Mouse (Mus musculus): ENCODE data around the gene Taf1c. TPM values are rescaled to one million over a fixed set of nuclear protein-coding genes. Genes with fewer than 3 reads are reported as not detected.

The Taf1c gene
- polyA plus RNA-seq, 1 experiment, result 7.1 TPM

DNA sequence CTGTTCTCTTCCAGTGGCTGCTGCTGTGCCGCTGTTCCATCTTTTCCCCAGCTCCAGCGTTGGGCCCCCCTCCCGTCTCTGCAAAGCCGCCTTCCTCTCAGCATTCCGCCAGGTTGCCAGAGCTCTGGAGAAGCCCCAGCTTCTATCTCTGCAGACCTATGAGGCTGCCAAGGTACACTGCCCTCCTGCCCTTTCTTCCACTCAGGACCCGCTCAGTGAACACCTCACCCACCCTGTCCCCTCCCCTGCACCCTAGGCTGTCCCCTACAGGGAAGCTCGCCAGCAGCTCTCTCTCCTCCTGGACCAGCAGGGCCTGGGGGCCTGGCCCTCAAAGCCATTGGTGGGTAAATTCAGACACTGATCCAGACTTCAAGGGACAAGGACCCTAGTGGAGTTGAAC is 11.3 kb upstream of the Taf1c start:
- Histone ChIP-seq H3K4me3 (ENCODE audit: insufficient read depth, low read length) (no peak overlapping the region), H3K4me1 (ENCODE audit: control insufficient read depth, insufficient read depth, low read length) (no peaks in the 10 kb centered on the region), H3K27ac (ENCODE audit: insufficient read depth, low read depth, low read length) (no peak overlapping the region)
- TF ChIP-seq CTCF (IDR thresholded peaks at IDR 0.05; ENCODE audit: low read depth, low read length), result no peak
- no peak for TF ChIP-seq POLR2A (IDR thresholded peaks at IDR 0.05; ENCODE audit: borderline replicate concordance, low read depth, low read length)

DNA sequence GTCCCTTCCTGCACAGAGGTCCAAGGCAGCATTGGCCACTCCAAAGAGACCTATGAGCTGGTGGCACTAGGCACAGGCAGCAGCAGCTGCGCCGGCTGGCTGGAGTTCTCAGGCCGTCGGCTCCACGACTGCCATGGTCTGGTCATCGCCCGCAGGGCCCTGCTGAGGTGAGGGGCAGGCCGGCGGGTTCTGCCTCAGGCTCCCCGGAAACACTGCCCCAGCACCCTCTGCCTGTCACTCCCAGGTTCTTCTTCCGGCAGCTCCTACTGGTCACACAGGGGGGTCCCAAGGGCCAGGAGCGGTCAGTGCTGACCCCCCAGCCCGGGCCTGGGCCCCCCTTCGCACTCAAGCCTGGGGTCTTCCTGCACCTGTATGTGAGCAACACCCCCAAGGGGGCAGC is 10.1 kb upstream of the Taf1c start:
- TF ChIP-seq POLR2A (IDR thresholded peaks at IDR 0.05; ENCODE audit: borderline replicate concordance, low read depth, low read length) (no peak), CTCF (IDR thresholded peaks at IDR 0.05; ENCODE audit: low read depth, low read length) (no peak)
- Histone ChIP-seq H3K27ac (ENCODE audit: insufficient read depth, low read depth, low read length) (no peak overlapping the region), H3K4me1 (ENCODE audit: control insufficient read depth, insufficient read depth, low read length) (no peaks in the 10 kb centered on the region), H3K4me3 (ENCODE audit: insufficient read depth, low read length) (no peak overlapping the region)

DNA sequence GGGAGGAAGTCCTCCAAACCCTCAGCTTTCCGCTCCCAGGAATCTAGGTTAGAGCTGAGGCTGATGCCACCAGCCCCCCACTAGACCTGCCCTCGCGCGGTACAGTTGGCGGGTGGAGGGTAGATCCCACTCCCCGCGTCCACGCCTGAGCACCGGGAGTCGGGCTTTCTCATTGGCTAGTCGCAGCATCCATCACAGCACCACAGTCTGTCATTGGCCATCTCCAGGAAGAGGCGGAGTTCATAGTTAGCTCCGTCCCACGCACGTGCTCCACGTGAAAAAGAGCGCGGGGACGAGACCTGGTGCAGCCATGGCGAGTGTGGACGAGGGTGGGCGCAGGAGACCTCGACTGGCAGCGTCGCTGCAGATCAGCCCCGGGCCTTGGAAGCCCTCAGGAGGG is 7.4 kb upstream of the Taf1c start, which contains the start of gene Adad2:
Gene Adad2, plus strand, starts transcription at position 277 of the 400 bp plus-strand sequence.
- no peak for TF ChIP-seq CTCF (IDR thresholded peaks at IDR 0.05; ENCODE audit: low read depth, low read length)
- no peak for TF ChIP-seq POLR2A (IDR thresholded peaks at IDR 0.05; ENCODE audit: borderline replicate concordance, low read depth, low read length)
- H3K4me1 ChIP-seq (ENCODE audit: control insufficient read depth, insufficient read depth, low read length), result no peaks in the 10 kb centered on the region
- H3K4me3 ChIP-seq (ENCODE audit: insufficient read depth, low read length), result no peak within 1 kb of the TSS
- no peak within 1 kb of the TSS for H3K27ac ChIP-seq (ENCODE audit: insufficient read depth, low read depth, low read length)

DNA sequence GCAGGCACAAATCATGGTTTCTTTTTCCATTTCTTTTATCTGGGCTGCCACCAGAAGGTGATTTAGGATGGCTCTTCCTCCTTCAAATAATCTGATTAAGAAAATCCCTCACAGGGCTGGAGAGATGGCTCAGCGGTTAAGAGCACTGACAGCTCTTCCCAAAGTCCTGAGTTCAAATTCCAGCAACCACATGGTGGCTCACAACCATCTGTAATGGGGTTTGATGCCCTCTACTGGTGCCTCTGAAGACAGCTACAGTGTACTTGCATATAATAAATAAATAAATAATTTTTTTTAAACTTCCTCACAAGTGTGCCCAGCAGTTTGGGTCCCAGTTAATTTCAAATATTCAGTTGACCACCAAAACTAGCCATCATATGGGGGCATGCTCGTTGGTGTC is 1.2 kb upstream of the Taf1c start:
- Histone ChIP-seq H3K4me3 (ENCODE audit: insufficient read depth, low read length) (no peak overlapping the region), H3K4me1 (ENCODE audit: control insufficient read depth, insufficient read depth, low read length) (peaks cover 7% of the 10 kb centered on the region), H3K27ac (ENCODE audit: insufficient read depth, low read depth, low read length) (no peak overlapping the region)
- TF ChIP-seq POLR2A (IDR thresholded peaks at IDR 0.05; ENCODE audit: borderline replicate concordance, low read depth, low read length) (no peak), CTCF (IDR thresholded peaks at IDR 0.05; ENCODE audit: low read depth, low read length) (no peak)

DNA sequence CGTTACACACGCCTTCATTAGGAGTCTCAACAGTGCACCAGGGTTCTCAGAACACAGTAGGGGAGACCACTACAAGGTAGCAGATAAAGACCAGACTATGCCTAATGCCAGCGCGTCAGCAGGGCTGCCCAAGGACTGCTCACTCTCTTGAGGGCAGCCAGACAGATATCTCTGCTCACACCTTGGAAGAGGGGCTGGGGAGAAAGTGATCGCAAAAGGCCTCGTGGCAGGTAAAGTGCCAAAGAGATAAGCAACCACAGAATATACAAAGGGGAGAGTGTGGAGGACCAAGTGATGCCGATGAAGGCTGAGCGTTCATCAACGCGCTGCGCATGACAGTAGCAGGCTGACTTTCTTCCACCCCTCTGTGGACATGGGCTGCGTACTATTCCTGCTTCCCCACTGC is 621 bp downstream of the Taf1c start:
- Histone ChIP-seq H3K27ac (ENCODE audit: insufficient read depth, low read depth, low read length) (no peak overlapping the region), H3K4me1 (ENCODE audit: control insufficient read depth, insufficient read depth, low read length) (peaks cover 7% of the 10 kb centered on the region), H3K4me3 (ENCODE audit: insufficient read depth, low read length) (peak overlapping the region; percentile 86)
- TF ChIP-seq CTCF (IDR thresholded peaks at IDR 0.05; ENCODE audit: low read depth, low read length) (no peak), POLR2A (IDR thresholded peaks at IDR 0.05; ENCODE audit: borderline replicate concordance, low read depth, low read length) (no peak)

DNA sequence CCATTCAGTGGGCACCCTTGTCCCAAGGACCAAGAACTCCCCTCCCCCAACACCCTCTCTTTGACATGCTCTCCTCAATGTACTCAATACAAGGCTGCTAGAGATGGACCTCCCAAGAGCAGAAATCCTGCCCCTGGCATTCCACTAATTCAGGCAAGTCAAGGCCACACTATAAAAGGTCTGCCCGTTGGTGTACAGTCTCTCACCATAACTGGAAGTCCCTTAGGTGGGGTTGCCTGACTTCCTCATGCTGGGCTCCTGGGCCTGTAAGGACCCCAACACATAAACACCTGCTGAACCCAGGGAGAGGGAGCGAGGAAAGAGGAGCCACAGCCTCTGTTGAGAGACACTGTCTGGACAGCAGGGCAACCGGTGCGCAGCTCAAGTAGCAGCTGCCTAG is 1.3 kb downstream of the Taf1c start:
- Histone ChIP-seq H3K27ac (ENCODE audit: insufficient read depth, low read depth, low read length) (no peak overlapping the region), H3K4me3 (ENCODE audit: insufficient read depth, low read length) (peak overlapping the region; percentile 86), H3K4me1 (ENCODE audit: control insufficient read depth, insufficient read depth, low read length) (peaks cover 7% of the 10 kb centered on the region)
- TF ChIP-seq CTCF (IDR thresholded peaks at IDR 0.05; ENCODE audit: low read depth, low read length) (no peak), POLR2A (IDR thresholded peaks at IDR 0.05; ENCODE audit: borderline replicate concordance, low read depth, low read length) (no peak)

DNA sequence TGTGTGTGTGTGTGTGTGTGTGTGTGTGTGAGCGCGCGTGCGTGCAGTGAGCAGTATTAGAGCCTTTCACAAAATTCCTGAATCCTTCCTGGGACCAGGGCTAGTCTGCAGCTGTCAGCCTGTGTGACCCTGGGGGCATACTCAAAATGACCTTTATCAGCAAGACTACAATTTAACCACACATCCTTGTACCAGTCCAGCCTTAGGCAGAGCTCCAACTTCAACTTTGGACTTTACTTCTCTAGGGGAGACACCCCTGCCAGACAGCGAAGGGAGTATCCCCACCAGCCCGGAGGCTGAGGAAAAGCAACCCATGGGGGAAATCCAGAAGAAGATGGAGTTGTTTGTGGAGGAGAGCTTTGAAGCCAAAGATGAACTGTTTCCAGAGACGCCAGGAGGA is 13.6 kb downstream of the Taf1c start:
- Histone ChIP-seq H3K4me3 (ENCODE audit: insufficient read depth, low read length) (no peak overlapping the region), H3K27ac (ENCODE audit: insufficient read depth, low read depth, low read length) (no peak overlapping the region), H3K4me1 (ENCODE audit: control insufficient read depth, insufficient read depth, low read length) (no peaks in the 10 kb centered on the region)
- no peak for TF ChIP-seq POLR2A (IDR thresholded peaks at IDR 0.05; ENCODE audit: borderline replicate concordance, low read depth, low read length)
- no peak for TF ChIP-seq CTCF (IDR thresholded peaks at IDR 0.05; ENCODE audit: low read depth, low read length)

DNA sequence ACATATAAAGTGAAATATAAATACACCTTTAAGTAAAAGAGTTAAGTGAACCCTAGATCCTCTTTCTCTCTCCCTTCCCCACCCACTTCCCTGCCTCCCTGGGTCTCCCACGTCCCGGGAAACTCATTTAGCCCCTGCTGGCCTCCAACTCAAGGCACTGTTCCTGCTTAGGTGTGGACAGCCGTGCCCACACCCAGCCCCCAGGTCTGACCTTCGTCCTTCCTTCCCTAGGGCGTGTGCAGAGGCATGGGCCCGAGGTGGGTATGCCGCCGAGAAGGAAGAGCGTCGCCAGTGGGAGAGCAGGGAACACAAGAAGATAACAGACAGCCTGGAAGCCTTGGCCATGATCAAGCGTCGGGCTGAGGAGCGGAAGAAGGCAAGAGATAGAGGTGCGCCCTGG is 14.7 kb downstream of the Taf1c start:
- no peak overlapping the region for H3K27ac ChIP-seq (ENCODE audit: insufficient read depth, low read depth, low read length)
- no peak for TF ChIP-seq POLR2A (IDR thresholded peaks at IDR 0.05; ENCODE audit: borderline replicate concordance, low read depth, low read length)
- no peak for TF ChIP-seq CTCF (IDR thresholded peaks at IDR 0.05; ENCODE audit: low read depth, low read length)
- H3K4me3 ChIP-seq (ENCODE audit: insufficient read depth, low read length), result no peak overlapping the region
- H3K4me1 ChIP-seq (ENCODE audit: control insufficient read depth, insufficient read depth, low read length), result no peaks in the 10 kb centered on the region

DNA sequence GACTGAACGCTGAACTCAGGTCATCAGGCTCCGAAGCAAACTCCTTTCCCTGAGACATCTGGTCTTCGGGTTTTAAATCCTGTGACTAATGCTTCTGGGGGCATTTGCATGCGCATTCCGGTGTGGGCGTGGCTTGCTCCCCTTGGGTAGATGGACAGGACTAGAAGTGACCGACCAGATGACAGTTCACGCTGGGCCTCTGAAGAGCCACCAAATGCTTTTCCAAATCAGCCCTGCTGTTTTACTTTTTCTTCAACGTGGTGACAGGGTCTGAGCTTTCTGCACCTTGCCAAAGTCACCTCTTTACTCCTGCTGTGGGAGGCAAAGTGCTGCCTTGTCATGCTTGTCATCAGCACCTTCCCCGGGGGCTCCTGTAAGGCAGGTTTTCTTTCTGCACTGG is 16.2 kb downstream of the Taf1c start:
- H3K4me1 ChIP-seq (ENCODE audit: control insufficient read depth, insufficient read depth, low read length), result no peaks in the 10 kb centered on the region
- TF ChIP-seq POLR2A (IDR thresholded peaks at IDR 0.05; ENCODE audit: borderline replicate concordance, low read depth, low read length) (no peak), CTCF (IDR thresholded peaks at IDR 0.05; ENCODE audit: low read depth, low read length) (no peak)
- no peak overlapping the region for H3K27ac ChIP-seq (ENCODE audit: insufficient read depth, low read depth, low read length)
- no peak overlapping the region for H3K4me3 ChIP-seq (ENCODE audit: insufficient read depth, low read length)

DNA sequence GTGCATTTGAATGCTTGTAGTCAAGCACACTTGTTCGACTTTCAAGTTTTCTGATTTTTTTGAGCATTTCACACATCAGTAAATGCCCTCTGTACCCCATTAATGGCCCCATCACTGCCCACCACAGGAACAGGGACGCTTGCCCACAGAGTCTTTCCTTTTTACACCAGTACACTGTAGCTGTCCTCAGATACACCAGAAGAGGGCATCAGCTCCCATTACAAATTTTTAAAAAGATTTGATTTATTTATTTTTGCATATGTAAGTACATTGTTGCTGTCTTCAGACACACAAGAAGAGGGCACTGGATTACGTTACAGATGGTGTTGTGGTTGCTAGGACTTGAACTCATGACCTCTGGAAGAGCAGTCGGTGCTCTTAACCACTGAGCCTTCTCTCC is 16.7 kb downstream of the Taf1c start:
- Histone ChIP-seq H3K27ac (ENCODE audit: insufficient read depth, low read depth, low read length) (no peak overlapping the region), H3K4me1 (ENCODE audit: control insufficient read depth, insufficient read depth, low read length) (no peaks in the 10 kb centered on the region), H3K4me3 (ENCODE audit: insufficient read depth, low read length) (no peak overlapping the region)
- no peak for TF ChIP-seq POLR2A (IDR thresholded peaks at IDR 0.05; ENCODE audit: borderline replicate concordance, low read depth, low read length)

DNA sequence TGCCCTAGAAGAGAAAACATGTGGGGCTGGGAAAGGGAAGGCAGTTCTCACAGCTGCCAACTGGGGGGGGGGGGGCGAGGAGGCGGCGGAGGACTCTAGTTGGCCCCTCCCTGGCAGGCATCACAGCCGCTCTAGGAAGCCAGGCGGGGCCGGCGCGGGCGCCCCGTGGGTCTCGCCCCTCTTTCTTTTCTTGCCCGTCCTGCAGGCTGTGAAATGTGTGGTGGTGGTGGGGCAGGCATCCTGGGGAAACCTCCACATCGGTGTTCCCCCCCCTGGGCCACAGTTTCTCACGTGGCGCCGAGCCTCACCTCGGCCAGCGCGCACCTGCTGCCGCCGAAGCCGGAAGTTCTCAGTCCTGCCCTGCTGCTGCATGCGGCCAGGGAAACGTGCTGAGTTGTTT is 19.1 kb downstream of the Taf1c start:
- H3K4me3 ChIP-seq (ENCODE audit: insufficient read depth, low read length), result no peak overlapping the region
- TF ChIP-seq CTCF (IDR thresholded peaks at IDR 0.05; ENCODE audit: low read depth, low read length) (no peak), POLR2A (IDR thresholded peaks at IDR 0.05; ENCODE audit: borderline replicate concordance, low read depth, low read length) (no peak)
- no peak overlapping the region for H3K27ac ChIP-seq (ENCODE audit: insufficient read depth, low read depth, low read length)
- H3K4me1 ChIP-seq (ENCODE audit: control insufficient read depth, insufficient read depth, low read length), result no peaks in the 10 kb centered on the region
